Mouse (Mus musculus) forebrain, embryonic 13.5 days (tissue): ENCODE measurements around the gene Sstr2. TPM values are rescaled to one million over a fixed set of nuclear protein-coding genes. Genes with fewer than 3 reads are reported as not detected.

ENCODE experiments used
- ATAC-seq: fragments of 200-750 bp; cut with Nextera tagmentation; 2 replicates; pipeline ENCODE4 v1.8.0; 2017
- H3K27ac ChIP-seq: fragments of 300-500 bp; sonication (generic); 2 replicates; pipeline ENCODE4 v1.5.1; 2015; ENCODE audit warnings: inconsistent platforms, mild to moderate bottlenecking, moderate library complexity
- H3K27me3 ChIP-seq: fragments of 300-500 bp; sonication (generic); 2 replicates; pipeline ENCODE4 v1.6.1; 2015; ENCODE audit warnings: mild to moderate bottlenecking, inconsistent platforms
- H3K36me3 ChIP-seq: fragments of 300-500 bp; sonication (generic); 2 replicates; pipeline ENCODE4 v1.6.1; 2015; ENCODE audit warnings: mild to moderate bottlenecking, inconsistent platforms; ENCODE audit not compliant: poor library complexity, severe bottlenecking
- H3K4me1 ChIP-seq: fragments of 300-500 bp; sonication (generic); 2 replicates; pipeline ENCODE4 v1.6.1; 2015; ENCODE audit warnings: inconsistent platforms
- H3K4me2 ChIP-seq: fragments of 300-500 bp; sonication (generic); 2 replicates; pipeline ENCODE4 v1.6.1; 2015; ENCODE audit warnings: inconsistent platforms, mild to moderate bottlenecking, moderate library complexity
- H3K4me3 ChIP-seq: fragments of 300-500 bp; sonication (generic); 2 replicates; pipeline ENCODE4 v1.5.1; 2015; ENCODE audit warnings: mild to moderate bottlenecking, inconsistent platforms
- H3K9ac ChIP-seq: fragments of 300-500 bp; sonication (generic); 2 replicates; pipeline ENCODE4 v1.6.1; 2015; ENCODE audit warnings: mild to moderate bottlenecking, inconsistent platforms
- H3K9me3 ChIP-seq: fragments of 300-500 bp; sonication (generic); replicated peaks from 2 replicates; pipeline ENCODE4 v1.6.1; 2016; ENCODE audit warnings: inconsistent platforms
- WGBS: fragments of 180-500 bp; shearing (Covaris S2); methylation state at CpG from one replicate; pipeline ENCODE4 v1.1.7; 2015; 5-methylcytosine and 5-hydroxymethylcytosine counted together
- polyA plus RNA-seq: library from polyadenylated mRNA; unstranded; fragments of >200 nt; fragmentation: Nextera tagmentation; extraction: Ambion mirVana; gene quantifications from 2 replicates; pipeline ENCODE4 v1.2.1, GENCODE M21; 2015

The Sstr2 gene
- 62.7 and 78.0 TPM in 2 replicates for polyA plus RNA-seq

DNA sequence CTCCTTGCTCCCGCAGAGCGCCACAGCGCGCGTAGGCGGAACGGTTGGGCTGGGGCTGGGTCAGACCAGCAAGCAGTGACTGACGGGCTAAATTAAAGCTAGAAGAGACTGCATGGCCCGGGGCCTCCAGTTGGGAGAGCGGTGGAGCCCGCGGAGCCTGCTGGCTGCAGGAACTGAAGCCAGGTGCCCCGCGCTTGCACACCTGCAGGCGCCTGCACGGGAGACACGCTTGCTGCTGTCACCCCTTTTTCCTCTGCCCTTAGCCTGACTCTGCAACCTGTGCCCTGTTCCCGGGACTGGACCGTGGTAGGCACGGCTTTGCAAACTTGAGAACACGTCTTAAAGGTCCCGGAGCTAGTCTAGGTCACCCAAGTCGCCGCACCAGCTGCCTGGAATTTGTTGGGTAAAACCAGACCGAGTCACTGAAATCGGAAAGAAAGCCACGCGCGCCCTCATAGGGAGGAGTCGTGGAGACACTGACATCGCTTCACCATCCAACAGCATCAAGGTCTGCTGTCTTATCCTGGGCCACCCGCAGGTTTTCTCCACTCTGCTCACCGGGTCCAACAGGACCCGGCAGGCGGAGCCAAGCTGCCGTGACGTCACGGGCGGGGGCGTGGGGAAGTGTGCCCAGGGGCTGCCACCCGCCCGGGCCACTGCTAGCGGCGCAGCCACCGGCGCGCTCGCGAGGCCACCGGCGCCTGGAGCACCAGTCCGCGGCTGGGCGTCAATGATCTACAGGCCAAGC, at the start of gene Sstr2:
Gene Sstr2, plus strand, starts transcription at position 671 of the 748 bp plus-strand sequence.
- no peaks in the 10 kb centered on the region for H3K9me3 ChIP-seq
- no peaks in the 10 kb centered on the region for H3K36me3 ChIP-seq
- peak within 1 kb of the TSS; percentile 72 for H3K27ac ChIP-seq
- peak within 1 kb of the TSS; percentile 91 for H3K4me2 ChIP-seq
- peaks cover 45% of the 10 kb centered on the region for H3K27me3 ChIP-seq
- ATAC-seq: peak; percentile 89
- peak within 1 kb of the TSS; percentile 78 for H3K9ac ChIP-seq
- H3K4me3 ChIP-seq: peak within 1 kb of the TSS; percentile 65
- WGBS: under 1% methylated on average over 54 of the region's 54 CpGs
- peaks cover 52% of the 10 kb centered on the region for H3K4me1 ChIP-seq

- H3K9me3 ChIP-seq: no peaks in the 10 kb centered on the region
- no peak overlapping the region for H3K4me2 ChIP-seq
- H3K4me1 ChIP-seq: peaks cover 14% of the 10 kb centered on the region
- no peaks in the 10 kb centered on the region for H3K27me3 ChIP-seq
- H3K9ac ChIP-seq: no peak overlapping the region
- H3K36me3 ChIP-seq: no peaks in the 10 kb centered on the region
- no peak for ATAC-seq
- H3K4me3 ChIP-seq: no peak overlapping the region
- no peak overlapping the region for H3K27ac ChIP-seq
Measured at GRCm38 (mm10) chr11:113571616-113572015, 47.5 kb upstream of the Sstr2 start.

- H3K27me3 ChIP-seq: no peaks in the 10 kb centered on the region
- no peak overlapping the region for H3K4me2 ChIP-seq
- peak overlapping the region; percentile 37 for H3K27ac ChIP-seq
- H3K4me3 ChIP-seq: no peak overlapping the region
- no peaks in the 10 kb centered on the region for H3K36me3 ChIP-seq
- H3K4me1 ChIP-seq: peaks cover 14% of the 10 kb centered on the region
- ATAC-seq: 0 out of 2 replicates have a peak, but pooled peaks have one; percentile 33
- no peak overlapping the region for H3K9ac ChIP-seq
- H3K9me3 ChIP-seq: no peaks in the 10 kb centered on the region
- 52% methylated on average over 6 of the region's 6 CpGs for WGBS
Measured at GRCm38 (mm10) chr11:113572641-113573040, 46.5 kb upstream of the Sstr2 start.

DNA sequence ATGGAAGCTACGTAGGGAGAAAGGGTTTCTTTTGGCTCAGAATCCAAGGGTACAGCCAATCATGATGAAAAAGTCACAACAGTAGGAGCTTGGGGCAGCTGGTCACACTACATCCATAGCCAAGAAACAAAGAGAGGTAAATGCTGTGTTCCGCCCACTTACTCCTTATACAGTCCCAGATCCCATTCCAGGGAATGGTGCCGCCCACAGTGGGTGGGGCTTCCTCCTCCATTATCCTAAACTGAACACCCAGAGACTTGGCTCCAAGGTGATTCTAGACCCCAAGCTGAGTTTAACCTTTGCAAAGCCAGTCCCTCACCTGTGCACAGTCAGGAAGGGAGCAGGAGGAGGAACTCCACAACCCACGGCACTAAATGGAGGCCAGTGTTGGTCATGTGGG, 41.9 kb upstream of the Sstr2 start:
- H3K36me3 ChIP-seq: no peaks in the 10 kb centered on the region
- no peaks in the 10 kb centered on the region for H3K27me3 ChIP-seq
- 86% methylated on average over 4 of the region's 4 CpGs for WGBS
- H3K9ac ChIP-seq: no peak overlapping the region
- no peak overlapping the region for H3K4me2 ChIP-seq
- no peak overlapping the region for H3K4me3 ChIP-seq
- peaks cover 22% of the 10 kb centered on the region for H3K4me1 ChIP-seq
- no peaks in the 10 kb centered on the region for H3K9me3 ChIP-seq
- no peak overlapping the region for H3K27ac ChIP-seq
- no peak for ATAC-seq

DNA sequence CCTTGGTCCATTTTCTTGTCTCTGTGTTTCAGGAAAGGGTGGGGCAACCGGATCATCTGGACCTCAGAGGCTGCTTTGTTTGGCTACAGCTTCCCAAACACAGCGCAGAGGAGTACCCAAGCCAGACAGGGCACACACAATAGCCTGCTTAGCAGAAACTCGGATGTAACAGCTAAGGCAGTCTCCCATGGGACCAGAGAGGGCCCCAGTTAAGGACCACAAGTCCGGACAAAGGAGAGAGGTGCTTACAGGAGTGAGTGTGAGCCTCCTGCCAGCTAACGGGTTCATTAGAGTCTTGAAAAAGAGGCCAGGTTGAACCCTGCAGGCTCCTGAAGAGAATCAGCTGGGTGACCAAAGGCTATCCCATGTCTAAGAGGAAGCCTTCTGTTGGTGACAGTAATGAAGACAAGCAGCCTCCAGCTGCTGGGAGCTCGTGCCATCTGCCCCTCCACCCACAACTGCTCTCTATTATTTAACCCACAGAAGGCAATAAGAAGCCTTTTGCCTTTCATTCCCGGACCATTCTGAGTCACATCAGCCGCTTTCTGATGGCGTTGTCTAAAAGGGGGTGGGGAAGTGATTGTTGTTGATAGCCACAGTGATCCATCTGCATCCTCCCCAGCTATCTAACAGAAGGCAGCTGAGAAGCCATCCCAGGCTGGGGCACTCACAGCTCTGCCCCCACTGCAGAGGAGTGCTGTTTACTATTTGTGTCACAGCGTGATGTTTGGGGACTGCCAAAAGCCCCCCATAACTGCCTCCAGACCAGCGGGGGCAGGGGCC, 35.1 kb upstream of the Sstr2 start:
- 43% methylated on average over 11 of the region's 11 CpGs for WGBS
- Histone ChIP-seq H3K9ac (no peak overlapping the region), H3K36me3 (no peaks in the 10 kb centered on the region), H3K27ac (peak overlapping the region; percentile 80), H3K9me3 (no peaks in the 10 kb centered on the region), H3K4me1 (peaks cover 21% of the 10 kb centered on the region), H3K4me2 (no peak overlapping the region), H3K4me3 (no peak overlapping the region), H3K27me3 (no peaks in the 10 kb centered on the region)
- peak; percentile 57; the same call in 1 of the 2 replicates for ATAC-seq

GRCm38 (mm10) chr11:113586423-113586822, 32.7 kb upstream of the Sstr2 start:
- H3K4me3 ChIP-seq: no peak overlapping the region
- no peaks in the 10 kb centered on the region for H3K36me3 ChIP-seq
- no peaks in the 10 kb centered on the region for H3K27me3 ChIP-seq
- WGBS: 47% methylated on average over 6 of the region's 6 CpGs
- H3K4me1 ChIP-seq: peaks cover 12% of the 10 kb centered on the region
- H3K27ac ChIP-seq: no peak overlapping the region
- H3K9me3 ChIP-seq: no peaks in the 10 kb centered on the region
- no peak overlapping the region for H3K4me2 ChIP-seq
- H3K9ac ChIP-seq: no peak overlapping the region
- no peak for ATAC-seq

DNA sequence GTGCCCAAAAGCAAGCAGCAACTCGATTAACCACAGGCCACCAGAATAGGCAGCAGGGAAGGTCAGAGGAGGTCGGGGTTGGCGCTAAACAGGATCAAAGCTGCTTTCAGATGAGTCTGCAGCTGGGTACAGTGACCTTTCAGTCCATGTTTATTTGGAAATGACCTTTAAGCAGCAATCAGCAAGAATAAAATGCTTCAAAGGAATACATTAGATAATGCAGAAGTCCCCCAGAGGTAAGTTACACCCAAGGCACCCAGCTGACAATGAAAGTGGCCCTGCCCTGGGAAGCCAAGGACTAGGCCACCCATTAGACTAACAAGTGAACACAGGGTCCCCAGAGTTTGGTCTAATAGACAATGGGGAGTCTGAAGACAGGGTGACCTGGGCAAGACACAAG, 30.2 kb upstream of the Sstr2 start:
- 71% methylated on average over 3 of the region's 3 CpGs for WGBS
- Histone ChIP-seq H3K4me3 (no peak overlapping the region), H3K9me3 (no peaks in the 10 kb centered on the region), H3K27ac (no peak overlapping the region), H3K27me3 (no peaks in the 10 kb centered on the region), H3K4me2 (no peak overlapping the region), H3K4me1 (peaks cover 10% of the 10 kb centered on the region), H3K36me3 (no peaks in the 10 kb centered on the region), H3K9ac (no peak overlapping the region)
- ATAC-seq: no peak

GRCm38 (mm10) chr11:113595144-113595543, 24.0 kb upstream of the Sstr2 start:
- Histone ChIP-seq H3K27me3 (no peaks in the 10 kb centered on the region), H3K4me2 (no peak overlapping the region), H3K36me3 (no peaks in the 10 kb centered on the region), H3K27ac (no peak overlapping the region), H3K4me3 (no peak overlapping the region), H3K9me3 (no peaks in the 10 kb centered on the region), H3K9ac (no peak overlapping the region), H3K4me1 (no peaks in the 10 kb centered on the region)
- ATAC-seq: no peak
- 88% methylated on average over 5 of the region's 5 CpGs for WGBS

GRCm38 (mm10) chr11:113597632-113598031, 21.5 kb upstream of the Sstr2 start:
- Histone ChIP-seq H3K4me2 (no peak overlapping the region), H3K4me1 (peaks cover 24% of the 10 kb centered on the region), H3K27ac (no peak overlapping the region), H3K27me3 (no peaks in the 10 kb centered on the region), H3K36me3 (no peaks in the 10 kb centered on the region), H3K9ac (no peak overlapping the region), H3K9me3 (no peaks in the 10 kb centered on the region), H3K4me3 (no peak overlapping the region)
- 94% methylated on average over 3 of the region's 3 CpGs for WGBS
- ATAC-seq: no peak

DNA sequence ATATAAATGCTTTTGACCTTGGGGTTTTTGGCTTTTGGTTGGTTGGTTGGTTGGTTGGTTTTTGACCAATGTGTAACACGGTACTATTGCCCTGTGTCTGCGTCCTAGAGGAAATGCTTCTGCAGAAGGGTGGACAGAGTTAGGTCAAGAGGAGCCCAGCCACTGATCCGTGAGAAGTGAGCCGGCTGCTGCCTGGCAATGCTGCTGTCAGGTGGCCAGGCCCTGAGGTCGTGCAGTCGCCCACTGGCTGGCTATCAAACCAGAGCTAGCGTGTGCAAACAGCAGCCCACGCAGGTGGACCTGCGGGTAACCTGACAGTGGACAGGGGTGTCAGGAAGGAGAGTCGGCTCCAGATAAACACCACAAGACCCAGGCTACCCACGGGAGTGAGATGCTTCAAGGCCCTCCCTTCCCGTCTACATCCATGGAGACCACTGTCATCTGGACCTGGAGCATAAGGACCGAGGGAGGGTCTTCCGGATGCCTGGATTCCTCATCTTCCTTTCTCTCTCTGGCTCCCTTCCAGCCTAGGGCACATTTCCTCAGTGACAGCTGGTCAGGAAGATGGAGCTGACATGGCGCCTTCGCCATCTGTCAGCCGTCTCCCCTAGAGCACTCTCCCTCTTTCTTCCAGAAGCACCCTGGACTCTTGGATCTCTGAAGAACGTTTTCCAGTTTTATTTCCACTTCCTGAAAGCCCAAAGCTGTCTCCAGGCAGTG, 18.5 kb upstream of the Sstr2 start:
- 75% methylated on average over 18 of the region's 18 CpGs for WGBS
- Histone ChIP-seq H3K27me3 (no peaks in the 10 kb centered on the region), H3K36me3 (no peaks in the 10 kb centered on the region), H3K9me3 (no peaks in the 10 kb centered on the region), H3K4me3 (no peak overlapping the region), H3K27ac (peak overlapping the region; percentile 87), H3K4me1 (peaks cover 32% of the 10 kb centered on the region), H3K9ac (no peak overlapping the region), H3K4me2 (no peak overlapping the region; the same call in 1 of the 2 replicates)
- ATAC-seq: peak; percentile 52; the same call in 1 of the 2 replicates

DNA sequence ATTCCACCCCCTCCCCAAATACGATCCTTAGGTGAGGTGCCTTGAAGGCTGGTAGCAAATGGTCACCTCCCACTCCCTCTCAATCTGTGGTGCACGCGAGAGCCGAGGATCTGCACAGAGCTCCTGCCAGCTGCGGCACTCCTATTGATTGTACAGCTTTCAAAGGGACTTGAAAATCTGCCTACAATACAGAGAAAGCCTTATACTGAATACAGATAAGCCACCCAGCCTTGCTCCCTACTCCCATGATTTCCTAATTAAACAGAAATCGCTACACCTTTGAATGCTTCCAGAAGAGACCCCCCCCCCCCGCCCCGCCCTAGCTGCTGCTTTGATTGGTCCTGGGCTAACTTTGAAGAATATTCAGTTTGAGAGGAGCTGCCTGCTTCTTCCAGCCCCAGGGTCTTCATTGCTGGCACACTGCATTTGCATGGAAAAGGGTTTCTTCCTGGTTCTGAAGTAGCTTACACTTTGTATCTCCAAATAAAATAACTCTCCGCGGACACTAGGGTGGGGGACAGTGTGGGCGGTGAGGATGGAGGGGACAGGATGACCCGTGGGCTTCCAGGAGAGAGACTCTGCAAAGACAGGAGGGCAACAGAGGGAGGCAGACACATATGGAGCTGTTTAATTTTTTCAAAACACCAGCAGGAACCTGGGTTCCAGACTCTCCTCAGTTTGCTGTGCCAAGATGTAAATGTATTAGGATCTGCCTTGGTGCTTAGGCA, 17.4 kb upstream of the Sstr2 start:
- no peak overlapping the region for H3K9ac ChIP-seq
- WGBS: 15% methylated on average over 12 of the region's 12 CpGs
- H3K4me2 ChIP-seq: peak overlapping the region; percentile 17; the same call in 1 of the 2 replicates
- peaks cover 32% of the 10 kb centered on the region for H3K4me1 ChIP-seq
- no peaks in the 10 kb centered on the region for H3K27me3 ChIP-seq
- peak overlapping the region; percentile 87 for H3K27ac ChIP-seq
- H3K36me3 ChIP-seq: no peaks in the 10 kb centered on the region
- ATAC-seq: peak; percentile 80; the same call in 1 of the 2 replicates
- no peak overlapping the region for H3K4me3 ChIP-seq
- no peaks in the 10 kb centered on the region for H3K9me3 ChIP-seq
